Mouse (Mus musculus) intestine, embryonic 14.5 days (tissue): ENCODE measurements at regions not wholly inside any gene's neighbourhood (a gene's known extent, or its start where the extent isn't known, plus 50 kb on each side); places are given as distances from the start of the nearest gene placed in this dataset.

Experiments
- ATAC-seq: fragments of 200-750 bp; cut with Nextera tagmentation; replicated peaks from 2 replicates; pipeline ENCODE4 v1.8.0; 2017; ENCODE audit warnings: low read depth, moderate number of reproducible peaks, moderate TSS enrichment, moderate library complexity; ENCODE audit not compliant: low FRiP score, low TSS enrichment
- DNase-seq: peaks from one replicate; pipeline ENCODE4 v3.0.0-alpha.2; 2018; ENCODE audit warnings: low spot score
- H3K27ac ChIP-seq: fragments of 300-500 bp; sonication (generic); 2 replicates; pipeline ENCODE4 v1.5.1; 2014; ENCODE audit warnings: low read depth, mild to moderate bottlenecking, control low read depth
- H3K27me3 ChIP-seq: fragments of 300-500 bp; sonication (generic); replicated peaks from 2 replicates; pipeline ENCODE4 v1.6.1; 2014; ENCODE audit warnings: low read length, control low read depth; ENCODE audit not compliant: control insufficient read depth, insufficient read depth
- H3K36me3 ChIP-seq: fragments of 300-500 bp; sonication (generic); 2 replicates; pipeline ENCODE4 v1.6.1; 2014; ENCODE audit warnings: low read length, control low read depth; ENCODE audit not compliant: control insufficient read depth, insufficient read depth
- H3K4me1 ChIP-seq: fragments of 300-500 bp; sonication (generic); replicated peaks from 2 replicates; pipeline ENCODE4 v1.6.1; 2014; ENCODE audit warnings: low read length, control low read depth, mixed read lengths; ENCODE audit not compliant: control insufficient read depth, insufficient read depth
- H3K4me2 ChIP-seq: fragments of 300-500 bp; sonication (generic); 2 replicates; pipeline ENCODE4 v1.6.1; 2014; ENCODE audit warnings: low read length
- H3K4me3 ChIP-seq: fragments of 300-500 bp; sonication (generic); 2 replicates; pipeline ENCODE4 v1.5.1; 2014; ENCODE audit warnings: low read depth, low read length, control low read depth, mixed read lengths
- H3K9ac ChIP-seq: fragments of 300-500 bp; sonication (generic); 2 replicates; pipeline ENCODE4 v1.6.1; 2014; ENCODE audit warnings: mild to moderate bottlenecking, low read length
- H3K9me3 ChIP-seq: fragments of 300-500 bp; sonication (generic); 2 replicates; pipeline ENCODE4 v1.6.1; 2016; ENCODE audit warnings: low read length, control low read depth; ENCODE audit not compliant: control insufficient read depth
- WGBS: fragments of 180-500 bp; shearing (Covaris S2); extraction: QIAGEN DNeasy Blood & Tissue Kit; methylation state at CpG from one replicate; pipeline ENCODE4 v1.1.7; 2014; 5-methylcytosine and 5-hydroxymethylcytosine counted together

DNA sequence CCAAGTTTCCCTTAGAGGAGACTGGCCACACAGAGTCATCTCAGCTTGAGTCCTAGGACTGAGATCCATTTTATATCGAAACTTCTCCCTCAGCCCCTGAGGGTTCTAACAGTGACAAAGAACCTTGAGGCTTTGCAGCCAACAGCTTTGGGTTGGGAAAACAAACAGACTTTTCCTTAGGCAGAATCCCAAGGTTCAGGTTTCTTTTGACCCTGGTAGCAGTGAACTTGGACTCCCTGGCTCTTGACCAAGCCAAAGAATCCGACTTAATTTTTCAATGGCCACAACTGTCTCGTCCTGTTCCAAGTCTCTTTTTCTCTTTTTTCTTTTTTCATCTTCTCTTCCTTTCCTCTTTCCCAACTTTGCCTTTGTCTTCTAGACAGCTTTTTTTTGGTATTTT, 60.9 kb upstream of the Serpine2 start:
- Histone ChIP-seq H3K36me3 (no peaks in the 10 kb centered on the region), H3K4me1 (no peaks in the 10 kb centered on the region)
- no peak for DNase-seq

GRCm38 (mm10) chr1:79921333-79921732, 60.4 kb upstream of the Serpine2 start:
- Histone ChIP-seq H3K9me3 (no peaks in the 10 kb centered on the region), H3K9ac (no peak overlapping the region), H3K27me3 (no peaks in the 10 kb centered on the region), H3K4me1 (no peaks in the 10 kb centered on the region), H3K36me3 (no peaks in the 10 kb centered on the region), H3K4me3 (no peak overlapping the region), H3K4me2 (no peak overlapping the region), H3K27ac (no peak overlapping the region)
- WGBS, result 89% methylated on average over 3 of the region's 3 CpGs
- ATAC-seq (no peak), DNase-seq (no peak)

More for the DNA sequence above, 60.9 kb upstream of the Serpine2 start:
- Histone ChIP-seq H3K9me3 (no peaks in the 10 kb centered on the region), H3K27me3 (no peaks in the 10 kb centered on the region), H3K27ac (no peak overlapping the region), H3K4me2 (no peak overlapping the region), H3K9ac (no peak overlapping the region), H3K4me3 (no peak overlapping the region)
- WGBS, result 77% methylated on average over 3 of the region's 3 CpGs
- no peak for ATAC-seq

GRCm38 (mm10) chr1:79917426-79918150, 56.6 kb upstream of the Serpine2 start:
- H3K4me2 ChIP-seq, result no peak overlapping the region
- DNase-seq (no peak), ATAC-seq (no peak)
- no peak overlapping the region for H3K9ac ChIP-seq
- 67% methylated on average over 7 of the region's 7 CpGs for WGBS
- H3K9me3 ChIP-seq, result no peaks in the 10 kb centered on the region
- H3K36me3 ChIP-seq, result no peaks in the 10 kb centered on the region
- H3K4me3 ChIP-seq, result no peak overlapping the region
- H3K27me3 ChIP-seq, result no peaks in the 10 kb centered on the region
- no peaks in the 10 kb centered on the region for H3K4me1 ChIP-seq
- H3K27ac ChIP-seq, result no peak overlapping the region
